Mouse (Mus musculus): ENCODE results near the gene Atat1. TPM values are rescaled to one million over a fixed set of nuclear protein-coding genes. Genes with fewer than 3 reads are reported as not detected.
A peak's percentile ranks its signal among the peaks of the same experiment; 100 is the strongest.

The Atat1 gene
- polyA plus RNA-seq, 1 experiment from 2014 or later: 53.8 TPM

- 80% methylated on average over 3 of the region's 3 CpGs for WGBS
Observed at GRCm38 (mm10) chr17:35900636-35901035, 9.2 kb downstream of the Atat1 start.

GRCm38 (mm10) chr17:35897644-35898573, 12.0 kb downstream of the Atat1 start:
- peaks cover 73% of the 10 kb centered on the region for H3K36me3 ChIP-seq
- peak overlapping the region; percentile 33; the same call in 1 of the 2 replicates for H3K27ac ChIP-seq (replicated peaks)
- H3K4me2 ChIP-seq: peak overlapping the region; percentile 97
- no peak for ATAC-seq (ENCODE audit: extremely low read depth, insufficient number of reproducible peaks, low FRiP score, low TSS enrichment)
- WGBS: 41% methylated on average over 23 of the region's 23 CpGs
- H3K27me3 ChIP-seq (replicated peaks): no peaks in the 10 kb centered on the region
- peak overlapping the region; percentile 92 for H3K9ac ChIP-seq
- H3K4me3 ChIP-seq: peak overlapping the region; percentile 76
- H3K4me1 ChIP-seq: peaks cover 22% of the 10 kb centered on the region
- H3K9me3 ChIP-seq: no peaks in the 10 kb centered on the region

More at GRCm38 (mm10) chr17:35900636-35901035, 9.2 kb downstream of the Atat1 start:
- H3K27me3 ChIP-seq (replicated peaks): no peaks in the 10 kb centered on the region
- ATAC-seq (ENCODE audit: extremely low read depth, insufficient number of reproducible peaks, low FRiP score, low TSS enrichment): no peak
- H3K36me3 ChIP-seq: peaks cover 75% of the 10 kb centered on the region
- no peak overlapping the region for H3K4me3 ChIP-seq
- peak overlapping the region; percentile 7; the same call in 1 of the 2 replicates for H3K9ac ChIP-seq
- no peak overlapping the region for H3K27ac ChIP-seq (replicated peaks)
- no peaks in the 10 kb centered on the region for H3K9me3 ChIP-seq
- H3K4me2 ChIP-seq: no peak overlapping the region
- peaks cover 36% of the 10 kb centered on the region for H3K4me1 ChIP-seq

DNA sequence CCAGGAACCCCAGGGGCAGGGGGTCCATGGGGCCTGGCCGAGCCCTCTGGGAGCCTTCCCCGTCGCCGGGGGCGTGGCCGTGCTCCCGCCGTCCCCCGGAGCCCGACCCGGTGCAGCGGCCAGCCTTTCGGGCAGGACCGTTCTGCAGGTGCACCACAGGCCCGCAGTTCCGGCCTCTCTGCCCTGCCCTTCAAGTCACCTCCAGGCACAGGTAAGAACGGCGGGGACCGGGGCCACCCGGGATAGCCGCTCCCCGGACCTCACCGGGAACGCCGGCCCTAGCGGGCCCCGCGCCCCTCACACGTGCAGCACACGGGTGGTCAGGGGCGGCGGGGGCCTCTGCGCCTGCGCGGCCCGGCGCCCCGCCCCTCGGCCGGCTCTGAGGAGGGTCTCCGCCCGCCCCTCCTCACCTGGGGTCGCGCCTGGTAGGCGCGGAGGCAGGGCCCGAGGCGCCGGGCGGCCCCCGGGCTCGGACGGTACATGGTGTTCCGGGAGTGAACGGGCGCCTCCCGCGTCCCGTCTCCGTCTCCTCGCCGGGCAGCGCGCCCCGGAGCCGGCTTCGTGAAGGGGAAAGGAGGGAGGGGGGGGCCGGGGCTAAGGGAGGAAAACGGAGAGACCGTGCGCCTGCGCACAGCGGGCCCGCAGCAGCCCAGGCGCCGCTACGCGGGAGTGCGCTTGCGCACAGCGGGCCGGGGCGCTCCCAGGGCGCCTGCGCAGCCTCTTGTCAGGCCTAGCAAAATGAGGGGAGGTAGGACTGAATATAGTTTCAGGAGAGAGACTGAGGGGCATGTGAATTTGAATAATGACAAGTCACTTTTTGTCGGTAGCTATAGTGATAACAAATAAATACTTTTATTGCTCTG, 12.9 kb downstream of the Atat1 start, which contains the start of gene 2310061I04Rik:
Gene 2310061I04Rik, minus strand, starts transcription at position 651 of the 863 bp plus-strand sequence.
- Histone ChIP-seq H3K4me1 (peaks cover 21% of the 10 kb centered on the region), H3K36me3 (peaks cover 75% of the 10 kb centered on the region), H3K9ac (peak within 1 kb of the TSS; percentile 92), H3K27ac (replicated peaks) (peak within 1 kb of the TSS; percentile 86), H3K4me3 (peak within 1 kb of the TSS; percentile 76), H3K4me2 (peak within 1 kb of the TSS; percentile 97), H3K27me3 (replicated peaks) (no peaks in the 10 kb centered on the region), H3K9me3 (no peaks in the 10 kb centered on the region)
- 1% methylated on average over 81 of the region's 86 CpGs for WGBS
- peak; percentile 88 for ATAC-seq (ENCODE audit: extremely low read depth, insufficient number of reproducible peaks, low FRiP score, low TSS enrichment)

DNA sequence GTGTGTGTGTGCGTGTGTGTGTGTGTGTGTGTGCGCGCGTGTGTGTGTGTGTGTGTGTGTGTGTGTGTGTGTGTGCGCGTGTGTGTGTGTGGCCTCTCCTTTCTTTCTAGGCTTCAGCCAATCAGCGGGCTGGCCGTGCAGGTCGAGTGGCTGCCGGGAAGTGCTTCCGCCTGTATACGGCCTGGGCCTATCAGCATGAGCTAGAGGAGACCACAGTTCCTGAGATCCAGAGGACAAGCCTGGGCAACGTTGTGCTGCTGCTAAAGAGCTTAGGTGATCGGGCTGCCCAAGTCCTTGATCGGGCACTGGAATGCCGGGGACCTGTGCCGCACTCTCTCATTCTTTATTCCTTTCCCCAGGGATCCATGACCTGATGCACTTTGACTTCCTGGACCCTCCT, 22.1 kb downstream of the Atat1 start:
- H3K4me1 ChIP-seq: no peaks in the 10 kb centered on the region
- no peaks in the 10 kb centered on the region for H3K9me3 ChIP-seq
- H3K27ac ChIP-seq (replicated peaks): no peak overlapping the region
- 76% methylated on average over 16 of the region's 17 CpGs for WGBS
- peaks cover 99% of the 10 kb centered on the region for H3K36me3 ChIP-seq
- H3K9ac ChIP-seq: no peak overlapping the region
- no peak overlapping the region for H3K4me2 ChIP-seq
- ATAC-seq (ENCODE audit: extremely low read depth, insufficient number of reproducible peaks, low FRiP score, low TSS enrichment): no peak
- H3K27me3 ChIP-seq (replicated peaks): no peaks in the 10 kb centered on the region
- H3K4me3 ChIP-seq: no peak overlapping the region

DNA sequence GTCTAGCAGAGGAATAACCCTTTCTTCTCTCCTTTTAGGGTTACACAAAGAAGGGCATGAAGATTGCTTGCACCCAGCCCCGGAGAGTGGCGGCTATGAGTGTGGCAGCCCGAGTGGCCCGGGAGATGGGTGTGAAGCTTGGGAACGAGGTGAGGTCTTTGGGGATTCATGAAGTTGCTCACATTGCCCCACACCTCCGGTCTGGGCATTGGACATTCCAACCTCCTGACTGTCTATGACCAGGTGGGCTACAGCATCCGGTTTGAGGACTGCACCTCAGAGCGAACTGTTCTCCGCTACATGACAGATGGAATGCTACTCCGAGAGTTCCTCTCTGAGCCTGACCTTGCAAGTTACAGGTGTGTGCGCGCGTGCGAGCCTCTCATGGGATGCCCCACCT, 26.1 kb downstream of the Atat1 start:
- Histone ChIP-seq H3K36me3 (peaks cover 74% of the 10 kb centered on the region), H3K9ac (no peak overlapping the region), H3K4me1 (peaks cover 11% of the 10 kb centered on the region), H3K4me2 (no peak overlapping the region), H3K27ac (replicated peaks) (no peak overlapping the region), H3K27me3 (replicated peaks) (no peaks in the 10 kb centered on the region), H3K4me3 (no peak overlapping the region), H3K9me3 (no peaks in the 10 kb centered on the region)
- no peak for ATAC-seq (ENCODE audit: extremely low read depth, insufficient number of reproducible peaks, low FRiP score, low TSS enrichment)
- WGBS: 95% methylated on average over 14 of the region's 14 CpGs

GRCm38 (mm10) chr17:35882924-35883323, 27.0 kb downstream of the Atat1 start:
- peaks cover 11% of the 10 kb centered on the region for H3K4me1 ChIP-seq
- no peak overlapping the region for H3K9ac ChIP-seq
- no peaks in the 10 kb centered on the region for H3K9me3 ChIP-seq
- H3K4me2 ChIP-seq: no peak overlapping the region
- peaks cover 65% of the 10 kb centered on the region for H3K36me3 ChIP-seq
- H3K4me3 ChIP-seq: no peak overlapping the region
- 89% methylated on average over 17 of the region's 17 CpGs for WGBS
- ATAC-seq (ENCODE audit: extremely low read depth, insufficient number of reproducible peaks, low FRiP score, low TSS enrichment): no peak
- H3K27ac ChIP-seq (replicated peaks): no peak overlapping the region
- no peaks in the 10 kb centered on the region for H3K27me3 ChIP-seq (replicated peaks)

GRCm38 (mm10) chr17:35879245-35880057, 30.4 kb downstream of the Atat1 start, which contains the start of gene Dhx16:
Gene Dhx16 (plus strand): TSS chr17:35879819.
- H3K9ac ChIP-seq: peak within 1 kb of the TSS; percentile 94
- peaks cover 57% of the 10 kb centered on the region for H3K36me3 ChIP-seq
- peak within 1 kb of the TSS; percentile 92 for H3K4me2 ChIP-seq
- no peaks in the 10 kb centered on the region for H3K27me3 ChIP-seq (replicated peaks)
- H3K27ac ChIP-seq (replicated peaks): peak within 1 kb of the TSS; percentile 70
- no peaks in the 10 kb centered on the region for H3K9me3 ChIP-seq
- H3K4me1 ChIP-seq: peaks cover 11% of the 10 kb centered on the region
- H3K4me3 ChIP-seq: peak within 1 kb of the TSS; percentile 99
- ATAC-seq (ENCODE audit: extremely low read depth, insufficient number of reproducible peaks, low FRiP score, low TSS enrichment): peak; percentile 83
- WGBS: 5% methylated on average over 66 of the region's 66 CpGs

- peaks cover 42% of the 10 kb centered on the region for H3K4me1 ChIP-seq
- 0 out of 2 replicates have a peak overlapping the region, but pooled peaks have one; percentile 0 for H3K9ac ChIP-seq
- H3K4me2 ChIP-seq: no peak overlapping the region
- H3K36me3 ChIP-seq: peaks cover 58% of the 10 kb centered on the region
- ATAC-seq (ENCODE audit: extremely low read depth, insufficient number of reproducible peaks, low FRiP score, low TSS enrichment): no peak
- H3K27ac ChIP-seq (replicated peaks): no peak overlapping the region
- 84% methylated on average over 6 of the region's 6 CpGs for WGBS
- H3K4me3 ChIP-seq: no peak overlapping the region
- H3K27me3 ChIP-seq (replicated peaks): no peaks in the 10 kb centered on the region
- no peaks in the 10 kb centered on the region for H3K9me3 ChIP-seq
Observed at GRCm38 (mm10) chr17:35874721-35875120, 35.2 kb downstream of the Atat1 start.

DNA sequence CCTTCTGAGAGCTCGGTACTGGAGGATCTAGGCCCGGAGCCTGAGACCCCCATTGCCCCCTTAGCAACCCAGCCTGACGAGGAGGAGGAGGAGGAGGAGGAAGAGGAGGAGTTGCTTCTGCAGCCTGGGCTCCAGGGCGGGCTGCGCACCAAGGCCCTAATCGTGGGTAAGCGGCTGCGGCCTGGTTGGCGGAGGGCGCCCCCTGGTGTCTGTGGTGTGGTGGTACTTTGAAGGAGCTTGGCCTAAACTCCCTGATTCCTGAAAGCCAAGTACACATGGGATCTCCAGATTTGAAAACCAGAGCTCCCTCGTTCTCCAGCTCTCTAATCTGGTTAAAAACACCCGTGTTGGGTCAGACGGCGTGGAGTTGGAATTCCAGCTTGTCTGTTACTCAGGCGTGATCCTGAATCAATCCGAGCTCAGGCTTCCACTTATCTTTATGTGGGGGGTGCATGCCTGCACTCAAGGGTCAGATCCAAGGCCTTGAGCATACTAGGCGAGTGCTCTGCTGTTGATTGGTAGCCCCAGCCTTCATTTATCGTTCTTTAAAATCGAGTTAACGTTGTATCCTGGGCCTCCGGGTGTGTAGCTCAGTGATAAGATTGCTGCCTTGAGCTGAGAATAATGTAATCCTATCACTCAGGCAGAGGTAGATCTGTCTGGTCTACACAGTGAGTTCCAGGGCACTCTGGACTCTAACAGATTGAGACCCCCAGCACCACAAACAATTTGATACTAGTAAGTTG, 35.9 kb downstream of the Atat1 start:
- no peaks in the 10 kb centered on the region for H3K9me3 ChIP-seq
- H3K4me1 ChIP-seq: peaks cover 49% of the 10 kb centered on the region
- H3K4me3 ChIP-seq: peak overlapping the region; percentile 24; the same call in 1 of the 2 replicates
- H3K9ac ChIP-seq: peak overlapping the region; percentile 68
- ATAC-seq (ENCODE audit: extremely low read depth, insufficient number of reproducible peaks, low FRiP score, low TSS enrichment): no peak; the same call in 1 of the 2 replicates
- no peaks in the 10 kb centered on the region for H3K27me3 ChIP-seq (replicated peaks)
- peak overlapping the region; percentile 40 for H3K4me2 ChIP-seq
- WGBS: 23% methylated on average over 21 of the region's 21 CpGs
- peak overlapping the region; percentile 20; the same call in 1 of the 2 replicates for H3K27ac ChIP-seq (replicated peaks)
- H3K36me3 ChIP-seq: peaks cover 58% of the 10 kb centered on the region

All from heart, embryonic 13.5 days (tissue).